Mouse (Mus musculus) embryonic fibroblast, embryonic 13.5 days (primary cell): ENCODE results near the gene Rab37.

Experiments
- CTCF ChIP-seq: IDR thresholded peaks from 2 replicates; pipeline ENCODE4 v1.5.1; 2011; ENCODE audit warnings: mild to moderate bottlenecking, control low read depth, low read length, moderate library complexity, borderline replicate concordance; ENCODE audit not compliant: insufficient read depth
- POLR2A ChIP-seq: IDR thresholded peaks from 2 replicates; pipeline ENCODE4 v1.6.1; 2011; ENCODE audit warnings: low read depth, mild to moderate bottlenecking, control low read depth, low read length, moderate library complexity

DNA sequence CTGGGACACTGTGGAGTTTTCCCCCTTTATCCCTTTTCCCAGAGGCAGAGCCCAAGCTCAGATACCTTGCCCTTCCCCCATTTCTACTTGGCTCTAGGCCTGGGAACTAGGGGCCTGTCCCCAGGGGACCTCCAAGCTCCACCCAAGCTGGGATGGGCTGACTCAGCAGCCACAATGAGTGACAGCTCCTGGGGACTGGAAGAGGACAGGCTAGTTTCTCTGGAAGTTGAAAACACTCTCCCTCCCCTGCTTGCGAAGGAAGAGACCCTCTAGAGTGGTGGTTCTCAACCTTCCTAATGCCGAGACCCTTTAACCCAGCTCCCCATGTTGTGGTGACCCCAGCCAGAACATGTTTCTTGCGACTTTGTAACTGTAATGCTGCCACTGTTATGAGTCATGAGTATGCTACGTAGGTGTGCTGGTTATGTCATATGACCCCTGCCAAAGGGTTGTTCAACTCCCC, 81.6 kb downstream of the Rab37 start:
- TF ChIP-seq POLR2A (no peak), CTCF (no peak)
